Mouse (Mus musculus) liver, adult (tissue): ENCODE data around the gene Vmn2r115.
"Not testable (repeated sequence)": the region's sequence is repeated elsewhere in the genome, so short reads cannot be mapped to it uniquely, and the experiment has no call there.

ENCODE experiments used
- GATA4 ChIP-seq: IDR thresholded peaks from 2 replicates; pipeline ENCODE4 v1.6.1; 2014; ENCODE audit warnings: mild to moderate bottlenecking, low read length; ENCODE audit not compliant: insufficient replicate concordance

Vmn2r115 gene

GRCm38 (mm10) chr17:23343441-23343840 is at the start of gene Vmn2r115:
TSS of gene Vmn2r115 (plus strand) at chr17:23343741.
- not testable (repeated sequence) for TF ChIP-seq GATA4

- not testable (repeated sequence) for TF ChIP-seq GATA4
Measured at GRCm38 (mm10) chr17:23312437-23312836, 31.1 kb upstream of the Vmn2r115 start, which contains the start of gene Vmn2r114. TSS of gene Vmn2r114 (minus strand) at chr17:23312537.

DNA sequence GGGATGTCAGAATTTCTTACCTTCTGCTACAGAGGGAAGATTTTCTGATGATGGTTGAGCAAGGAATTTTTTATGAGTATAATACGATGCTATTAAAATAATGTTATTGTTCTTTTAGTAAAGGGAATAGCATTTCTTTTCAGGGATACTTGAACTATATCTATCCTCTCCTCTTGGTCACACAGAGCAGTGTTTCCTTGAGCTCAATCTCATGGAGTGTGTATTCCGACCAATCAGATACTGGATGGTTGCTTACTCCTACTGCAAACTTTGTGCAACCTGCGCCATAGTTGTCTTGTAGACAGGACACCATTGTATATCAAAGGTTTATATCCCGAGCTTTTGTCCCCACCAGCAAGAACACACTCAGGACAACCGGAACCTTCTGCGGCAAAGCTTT is 12.9 kb upstream of the Vmn2r115 start:
- TF ChIP-seq GATA4, result no peak

GRCm38 (mm10) chr17:23351644-23352043 is 8.1 kb downstream of the Vmn2r115 start:
- no peak for TF ChIP-seq GATA4

DNA sequence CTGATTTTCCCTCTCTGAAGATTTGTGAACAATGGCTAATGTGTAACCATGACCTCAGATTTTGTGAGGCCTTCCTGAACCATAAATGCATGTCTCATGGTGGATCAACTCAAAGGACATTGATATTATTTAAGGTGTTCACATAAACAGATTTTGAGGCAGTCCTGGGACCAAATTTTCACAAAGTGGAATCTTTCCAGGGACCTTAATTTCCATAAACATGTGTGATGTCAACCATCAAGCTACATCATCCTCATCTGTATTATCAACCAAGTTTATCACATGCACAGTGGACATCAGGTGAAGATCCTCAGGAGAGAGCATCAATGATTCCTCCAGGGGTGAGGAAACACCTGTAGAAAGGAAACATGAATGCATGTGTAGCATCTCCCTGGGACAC is 40.8 kb downstream of the Vmn2r115 start, which contains the start of gene Vmn2r116:
Gene Vmn2r116, plus strand, starts transcription at position 301 of the 400 bp plus-strand sequence.
- TF ChIP-seq GATA4, result not testable (repeated sequence)
